Mouse (Mus musculus) midbrain, embryonic 14.5 days (tissue): ENCODE measurements around the gene Shtn1. TPM values are rescaled to one million over a fixed set of nuclear protein-coding genes. Genes with fewer than 3 reads are reported as not detected.

Experiments
- ATAC-seq: fragments of 200-750 bp; cut with Nextera tagmentation; 2 replicates; pipeline ENCODE4 v1.8.0; 2017; ENCODE audit warnings: moderate number of reproducible peaks, moderate library complexity; ENCODE audit not compliant: low FRiP score, low TSS enrichment
- DNase-seq: peaks from one replicate; pipeline ENCODE4 v3.0.0-alpha.2; 2015
- H3K27ac ChIP-seq: fragments of 300-500 bp; sonication (generic); replicated peaks from 2 replicates; pipeline ENCODE4 v1.5.1; 2014; ENCODE audit warnings: mild to moderate bottlenecking, low read depth, low read length, moderate library complexity
- H3K27me3 ChIP-seq: fragments of 300-500 bp; sonication (generic); 2 replicates; pipeline ENCODE4 v1.6.1; 2014; ENCODE audit warnings: low read length, control low read depth, mixed read lengths; ENCODE audit not compliant: control insufficient read depth, insufficient read depth
- H3K36me3 ChIP-seq: fragments of 300-500 bp; sonication (generic); 2 replicates; pipeline ENCODE4 v1.6.1; 2014; ENCODE audit warnings: low read length, control low read depth; ENCODE audit not compliant: control insufficient read depth, insufficient read depth
- H3K4me1 ChIP-seq: fragments of 300-500 bp; sonication (generic); 2 replicates; pipeline ENCODE4 v1.6.1; 2014; ENCODE audit warnings: mild to moderate bottlenecking, antibody characterized with exemption, low read length, control low read depth; ENCODE audit not compliant: control insufficient read depth, insufficient read depth
- H3K4me2 ChIP-seq: fragments of 300-500 bp; sonication (generic); 2 replicates; pipeline ENCODE4 v1.6.1; 2014; ENCODE audit warnings: mild to moderate bottlenecking, low read length, moderate library complexity
- H3K4me3 ChIP-seq: fragments of 300-500 bp; sonication (generic); replicated peaks from 2 replicates; pipeline ENCODE4 v1.5.1; 2014; ENCODE audit warnings: low read depth, low read length
- H3K9ac ChIP-seq: fragments of 300-500 bp; sonication (generic); replicated peaks from 2 replicates; pipeline ENCODE4 v1.6.1; 2014; ENCODE audit warnings: mild to moderate bottlenecking, low read length, moderate library complexity
- H3K9me3 ChIP-seq: fragments of 300-500 bp; sonication (generic); 2 replicates; pipeline ENCODE4 v1.6.1; 2016; ENCODE audit warnings: low read length, control low read depth, mixed read lengths; ENCODE audit not compliant: control insufficient read depth
- WGBS: fragments of 180-500 bp; shearing (Covaris S2); extraction: QIAGEN DNeasy Blood & Tissue Kit; methylation state at CpG from one replicate; pipeline ENCODE4 v1.1.7; 2014; 5-methylcytosine and 5-hydroxymethylcytosine counted together
- polyA plus RNA-seq: library from polyadenylated mRNA; unstranded; fragments of >200 nt; fragmentation: Nextera tagmentation; extraction: Ambion mirVana; gene quantifications from 2 replicates; pipeline ENCODE4 v1.2.1, GENCODE M21; 2014

The Shtn1 gene
- polyA plus RNA-seq, 1 experiment from 2014 or later, result 36.9 TPM

DNA sequence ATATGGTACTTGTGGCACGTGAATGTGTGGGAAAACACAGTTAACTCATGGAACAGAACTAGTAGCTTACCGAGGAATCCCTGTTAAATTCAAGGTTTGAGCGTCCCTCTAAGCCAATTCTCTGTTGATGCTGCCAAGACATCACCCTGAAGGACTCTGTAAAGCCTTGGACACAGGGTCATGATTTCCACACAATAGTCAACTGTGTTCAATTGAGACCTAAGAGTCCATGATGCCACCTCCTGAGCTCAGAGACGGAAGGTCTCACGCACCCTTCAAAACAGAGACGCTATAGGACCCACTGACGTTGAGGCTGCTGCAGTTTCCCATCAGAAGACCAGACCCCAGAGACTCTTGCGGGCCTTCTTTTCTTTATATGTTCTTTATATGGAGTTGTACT lies 101.8 kb downstream of the Shtn1 start:
- Histone ChIP-seq H3K9me3 (no peaks in the 10 kb centered on the region), H3K4me2 (no peak overlapping the region), H3K4me1 (peaks cover 3% of the 10 kb centered on the region; the same call in 1 of the 2 replicates), H3K27ac (no peak overlapping the region), H3K9ac (no peak overlapping the region), H3K27me3 (peaks cover 74% of the 10 kb centered on the region), H3K4me3 (no peak overlapping the region), H3K36me3 (no peaks in the 10 kb centered on the region)
- no peak for ATAC-seq
- no peak for DNase-seq
- 57% methylated on average over 8 of the region's 8 CpGs for WGBS

DNA sequence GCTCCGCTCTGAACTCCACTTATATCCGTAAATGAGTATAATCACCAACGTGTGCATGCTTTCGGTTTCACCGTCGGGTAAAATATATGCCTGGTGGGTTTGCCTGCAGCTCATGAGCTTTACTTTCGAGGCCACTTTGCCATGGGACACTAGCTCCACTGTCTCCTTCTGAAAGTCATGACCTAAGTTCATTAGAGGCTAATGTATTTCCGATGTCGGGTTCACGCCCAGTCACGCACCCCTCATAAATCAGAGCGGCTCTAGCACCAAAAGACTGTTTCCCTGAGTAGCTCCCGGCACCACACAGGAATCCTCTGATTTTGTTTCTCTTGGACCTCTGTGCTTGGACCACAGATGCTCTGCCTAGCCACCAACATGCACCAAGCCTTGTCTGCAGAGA lies 105.1 kb downstream of the Shtn1 start:
- H3K9ac ChIP-seq, result no peak overlapping the region
- peaks cover 69% of the 10 kb centered on the region for H3K27me3 ChIP-seq
- no peak for ATAC-seq
- no peak overlapping the region for H3K4me2 ChIP-seq
- WGBS, result 91% methylated on average over 13 of the region's 13 CpGs
- DNase-seq, result no peak
- no peaks in the 10 kb centered on the region for H3K9me3 ChIP-seq
- no peak overlapping the region for H3K27ac ChIP-seq
- no peaks in the 10 kb centered on the region for H3K36me3 ChIP-seq
- no peaks in the 10 kb centered on the region for H3K4me1 ChIP-seq
- H3K4me3 ChIP-seq, result no peak overlapping the region

- Histone ChIP-seq H3K4me2 (no peak overlapping the region), H3K4me1 (no peaks in the 10 kb centered on the region), H3K36me3 (no peaks in the 10 kb centered on the region), H3K27me3 (peaks cover 61% of the 10 kb centered on the region), H3K9ac (no peak overlapping the region), H3K4me3 (no peak overlapping the region), H3K9me3 (no peaks in the 10 kb centered on the region), H3K27ac (no peak overlapping the region)
- 12% methylated on average over 15 of the region's 15 CpGs for WGBS
- ATAC-seq (no peak), DNase-seq (peak; percentile 25)
Observed at GRCm38 (mm10) chr19:58968731-58969506, 107.0 kb downstream of the Shtn1 start.

- ATAC-seq (no peak), DNase-seq (no peak)
- Histone ChIP-seq H3K9ac (no peak overlapping the region), H3K9me3 (no peaks in the 10 kb centered on the region), H3K4me3 (no peak overlapping the region), H3K36me3 (no peaks in the 10 kb centered on the region), H3K27me3 (peaks cover 12% of the 10 kb centered on the region; the same call in 1 of the 2 replicates), H3K4me1 (no peaks in the 10 kb centered on the region), H3K4me2 (no peak overlapping the region), H3K27ac (no peak overlapping the region)
- 79% methylated on average over 8 of the region's 8 CpGs for WGBS
Observed at GRCm38 (mm10) chr19:58963011-58963410, 112.9 kb downstream of the Shtn1 start.

DNA sequence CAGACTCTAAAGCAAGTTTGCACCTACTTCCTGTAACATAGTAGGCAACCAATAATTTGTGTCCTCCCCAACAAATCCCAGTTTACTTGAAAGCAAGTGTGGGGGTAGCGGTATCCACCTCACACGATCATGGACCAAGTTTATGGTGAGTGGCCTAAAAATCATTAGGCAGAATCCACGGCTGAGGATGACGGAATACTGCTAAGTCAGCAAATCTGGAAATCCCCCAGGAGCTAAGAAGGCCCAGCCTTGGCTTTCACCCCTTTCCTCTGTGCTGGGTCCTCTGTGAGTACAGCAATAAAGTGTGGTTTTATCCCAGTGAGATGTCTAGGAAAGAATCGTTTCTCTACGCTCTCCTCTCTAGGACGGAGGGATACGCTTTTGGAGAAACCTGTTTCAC lies 121.1 kb downstream of the Shtn1 start:
- ATAC-seq (no peak), DNase-seq (no peak)
- no peak overlapping the region for H3K9ac ChIP-seq
- H3K27ac ChIP-seq, result no peak overlapping the region
- no peaks in the 10 kb centered on the region for H3K27me3 ChIP-seq
- H3K4me2 ChIP-seq, result no peak overlapping the region
- WGBS, result 93% methylated on average over 8 of the region's 8 CpGs
- H3K4me1 ChIP-seq, result no peaks in the 10 kb centered on the region
- no peak overlapping the region for H3K4me3 ChIP-seq
- H3K36me3 ChIP-seq, result no peaks in the 10 kb centered on the region
- H3K9me3 ChIP-seq, result no peaks in the 10 kb centered on the region

DNA sequence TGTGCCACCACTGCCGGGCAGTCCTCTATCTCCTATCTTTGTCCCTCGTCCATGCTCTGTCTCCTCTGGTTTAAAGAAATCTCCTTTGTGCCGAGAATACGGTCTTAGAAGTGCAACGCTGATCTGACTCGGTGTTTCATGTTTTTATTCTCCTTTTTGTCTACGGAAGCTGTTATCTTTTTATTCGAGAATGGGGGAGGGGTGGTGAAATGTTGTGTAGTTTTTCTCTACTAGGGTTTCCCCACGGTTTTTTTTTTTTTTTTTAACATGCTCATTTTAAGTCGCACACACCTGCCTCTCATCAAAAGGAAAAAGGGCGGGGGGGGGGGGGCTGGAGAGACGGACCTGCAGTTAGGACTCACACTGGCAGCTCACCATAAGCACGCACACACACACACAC lies 123.7 kb downstream of the Shtn1 start:
- 73% methylated on average over 12 of the region's 13 CpGs for WGBS
- H3K4me3 ChIP-seq, result no peak overlapping the region
- no peak overlapping the region for H3K4me2 ChIP-seq
- H3K9ac ChIP-seq, result no peak overlapping the region
- H3K27me3 ChIP-seq, result no peaks in the 10 kb centered on the region
- H3K4me1 ChIP-seq, result no peaks in the 10 kb centered on the region
- DNase-seq (no peak), ATAC-seq (no peak)
- no peaks in the 10 kb centered on the region for H3K36me3 ChIP-seq
- no peaks in the 10 kb centered on the region for H3K9me3 ChIP-seq
- no peak overlapping the region for H3K27ac ChIP-seq

- ATAC-seq, result no peak
Observed at GRCm38 (mm10) chr19:58951521-58951920, 124.4 kb downstream of the Shtn1 start.

GRCm38 (mm10) chr19:58945959-58946358 lies 129.9 kb downstream of the Shtn1 start:
- Histone ChIP-seq H3K4me1 (peaks cover 10% of the 10 kb centered on the region), H3K4me3 (no peak overlapping the region), H3K36me3 (no peaks in the 10 kb centered on the region), H3K27ac (no peak overlapping the region), H3K9ac (no peak overlapping the region), H3K9me3 (no peaks in the 10 kb centered on the region), H3K4me2 (no peak overlapping the region), H3K27me3 (peaks cover 15% of the 10 kb centered on the region; the same call in 1 of the 2 replicates)
- no peak for ATAC-seq
- 87% methylated on average over 7 of the region's 7 CpGs for WGBS
- no peak for DNase-seq

More at GRCm38 (mm10) chr19:58951521-58951920, 124.4 kb downstream of the Shtn1 start:
- Histone ChIP-seq H3K27ac (no peak overlapping the region), H3K4me2 (no peak overlapping the region), H3K9ac (no peak overlapping the region), H3K4me3 (no peak overlapping the region), H3K9me3 (no peaks in the 10 kb centered on the region), H3K36me3 (no peaks in the 10 kb centered on the region), H3K4me1 (no peaks in the 10 kb centered on the region), H3K27me3 (no peaks in the 10 kb centered on the region)
- WGBS, result 94% methylated on average over 3 of the region's 3 CpGs
- DNase-seq, result no peak
